Mouse (Mus musculus): ENCODE measurements around the gene Orai1.
A peak's percentile ranks its signal among the peaks of the same experiment; 100 is the strongest.

- no peak for TF ChIP-seq CTCF (IDR thresholded peaks at IDR 0.05; ENCODE audit: extremely low read depth, insufficient read length, insufficient replicate concordance, low read depth, low read length)
- peak; percentile 49; the same call in 1 of the 2 replicates for TF ChIP-seq POLR2A (IDR thresholded peaks at IDR 0.05; ENCODE audit: low read depth, low read length)
Measured at GRCm38 (mm10) chr5:122989001-122989525, 25.8 kb upstream of the Orai1 start.

All from small intestine, adult 2 months (tissue).